ENCODE assay signal across 9 mouse cellular contexts in genomic region chr14:118795915-118796693, GRCm38 (mm10). TPM values are rescaled to one million over a fixed set of nuclear protein-coding genes. Genes with fewer than 3 reads are reported as not detected.
DNase-seq lines count a peak whose midpoint lies in the region; ATAC-seq and TF ChIP-seq lines count a peak whose summit lies in the region.
"Had no signal": no experiment of that assay in that cellular context is flagged by ENCODE, and none has a peak within 500 bp of the region (broad histone marks: within the 10 kb centered on the region; RNA-seq: fewer than 3 reads in every experiment).

No protein-coding gene starts in this region.

- no peaks in the 10 kb centered on the region for H3K9me3 ChIP-seq in intestine, embryonic 15.5 days
- no peaks in the 10 kb centered on the region for H3K9me3 ChIP-seq in liver, postnatal 0 days (ENCODE audit: low read length)

- no peak overlapping the region for H3K4me2 ChIP-seq in intestine, embryonic 15.5 days (replicated peaks)
- peak overlapping the region; percentile 63 for H3K4me2 ChIP-seq in liver, postnatal 0 days (ENCODE audit: low read depth, low read length)

- no peaks in the 10 kb centered on the region for H3K36me3 ChIP-seq in intestine, embryonic 15.5 days
- H3K36me3 ChIP-seq in liver, postnatal 0 days (replicated peaks; ENCODE audit: insufficient read depth, low read length) = no peaks in the 10 kb centered on the region

- WGBS in intestine, embryonic 15.5 days = 38% methylated on average over 10 of the region's 10 CpGs
- WGBS in liver, postnatal 0 days (ENCODE audit: insufficient replicate concordance) = 25% methylated on average over 10 of the region's 10 CpGs

- no peak overlapping the region for H3K27ac ChIP-seq in intestine, embryonic 15.5 days
- H3K27ac ChIP-seq in liver, postnatal 0 days (ENCODE audit: low read depth) = peak overlapping the region; percentile 98

- no peak overlapping the region for H3K4me3 ChIP-seq in intestine, embryonic 15.5 days (replicated peaks)
- H3K4me3 ChIP-seq in liver, postnatal 0 days (ENCODE audit: low read depth, low read length) = peak overlapping the region; percentile 11; the same call in 1 of the 2 replicates

- 0 out of 2 replicates have a peak, but pooled peaks cover 6% of the 10 kb centered on the region for H3K4me1 ChIP-seq in intestine, embryonic 15.5 days (replicated peaks)
- H3K4me1 ChIP-seq in liver, postnatal 0 days (ENCODE audit: insufficient read depth) = peaks cover 55% of the 10 kb centered on the region

- H3K27me3 ChIP-seq in intestine, embryonic 15.5 days (replicated peaks) = no peaks in the 10 kb centered on the region
- no peaks in the 10 kb centered on the region for H3K27me3 ChIP-seq in liver, postnatal 0 days (ENCODE audit: insufficient read depth, low read length)

- 0 out of 2 replicates have a peak, but pooled peaks have one; percentile 35 for ATAC-seq in frontal cortex, adult (ENCODE audit: low TSS enrichment)
- peak; percentile 91 for ATAC-seq in intestine, embryonic 15.5 days
- ATAC-seq in liver, postnatal 0 days = peak; percentile 94

- no peak for DNase-seq in frontal cortex, postnatal 14 days (ENCODE audit: low spot score in 2 of 2)
- peak; percentile 97 for DNase-seq in 416B (ENCODE audit: low read depth)
- DNase-seq in liver, postnatal 0 days = peak; percentile 84
- no peak for DNase-seq in left cerebral cortex, postnatal 14 days (ENCODE audit: low spot score in 2 of 2)
- DNase-seq in T-cell, adult 2 months (ENCODE audit: low spot score) = no peak
- DNase-seq in frontal cortex, postnatal 36 days (ENCODE audit: low spot score in 2 of 2) = no peak
- DNase-seq: cerebellum, adult 11-12 months had no signal

- no peak overlapping the region for H3K9ac ChIP-seq in intestine, embryonic 15.5 days
- peak overlapping the region; percentile 66 for H3K9ac ChIP-seq in liver, postnatal 0 days (replicated peaks)

- TF ChIP-seq CTCF in liver, postnatal 0 days (IDR thresholded peaks at IDR 0.05; ENCODE audit: low read depth) = no peak

- intact Hi-C loops in left cerebral cortex, postnatal 14 days (cut with DNase I) = no loop called here

- peak; percentile 98 for TF ChIP-seq EP300 in liver, postnatal 0 days (IDR thresholded peaks at IDR 0.05; ENCODE audit: low read depth)

RNA-seq across cellular contexts. Expression of gene Cldn10, which starts 8.4 kb away (rescaled TPM):
- polyA plus RNA-seq in intestine, embryonic 15.5 days (2015; fragmentation: Nextera tagmentation; extraction: Ambion mirVana) = 19.7 and 39.7 TPM in 2 replicates
- polyA plus RNA-seq in liver, postnatal 0 days (2015; fragmentation: Nextera tagmentation; extraction: Ambion mirVana) = 0.32 and 0.61 TPM in 2 replicates
- 10 to 100 TPM; 17.1 to 21.4 TPM for total RNA-seq in left cerebral cortex, postnatal 14 days (2021)

Comparison
In these comparisons a context has a peak if more than half of its experiments do, and no peak if none do; other contexts are left out.
1. ATAC-seq: peak in every context shown above with its lines; median percentile 94 in liver, postnatal 0 days; 91 in intestine, embryonic 15.5 days; 35 in frontal cortex, adult.
2. DNase-seq: peak in 416B (single experiment) and liver, postnatal 0 days (single experiment); none in frontal cortex, postnatal 14 days (0 of 2), left cerebral cortex, postnatal 14 days (0 of 2), T-cell, adult 2 months (single experiment) and frontal cortex, postnatal 36 days (0 of 2).
3. RNA of gene Cldn10, which starts 8.4 kb away (polyA plus RNA-seq): 19.7 to 39.7 TPM in intestine, embryonic 15.5 days; 0.32 to 0.61 TPM in liver, postnatal 0 days; every median in the first group is over 10 times any median in the second.